Mouse (Mus musculus) lung, embryonic 16.5 days (tissue): ENCODE data around the gene Ppfia4. TPM values are rescaled to one million over a fixed set of nuclear protein-coding genes. Genes with fewer than 3 reads are reported as not detected.

Experiments used
- ATAC-seq: fragments of 200-750 bp; cut with Nextera tagmentation; 2 replicates; pipeline ENCODE4 v1.8.0; 2017; ENCODE audit warnings: low read depth, mild to moderate bottlenecking, moderate library complexity
- H3K27ac ChIP-seq: fragments of 300-500 bp; sonication (generic); 2 replicates; pipeline ENCODE4 v1.5.1; 2014; ENCODE audit warnings: mild to moderate bottlenecking, control low read depth, low read length
- H3K27me3 ChIP-seq: fragments of 300-500 bp; sonication (generic); 2 replicates; pipeline ENCODE4 v1.6.1; 2014; ENCODE audit warnings: low read depth, low read length, mixed read lengths; ENCODE audit not compliant: control insufficient read depth, insufficient read depth
- H3K36me3 ChIP-seq: fragments of 300-500 bp; sonication (generic); 2 replicates; pipeline ENCODE4 v1.6.1; 2014; ENCODE audit warnings: low read length; ENCODE audit not compliant: control insufficient read depth, insufficient read depth
- H3K4me1 ChIP-seq: fragments of 300-500 bp; sonication (generic); replicated peaks from 2 replicates; pipeline ENCODE4 v1.6.1; 2014; ENCODE audit warnings: low read length, mixed read lengths; ENCODE audit not compliant: control insufficient read depth, insufficient read depth
- H3K4me2 ChIP-seq: fragments of 300-500 bp; sonication (generic); 2 replicates; pipeline ENCODE4 v1.6.1; 2014; ENCODE audit warnings: low read depth, low read length, control low read depth
- H3K4me3 ChIP-seq: fragments of 300-500 bp; sonication (generic); 2 replicates; pipeline ENCODE4 v1.5.1; 2014; ENCODE audit warnings: mild to moderate bottlenecking, low read length, control low read depth
- H3K9ac ChIP-seq: fragments of 300-500 bp; sonication (generic); 2 replicates; pipeline ENCODE4 v1.6.1; 2014; ENCODE audit warnings: low read length, control low read depth
- H3K9me3 ChIP-seq: fragments of 300-500 bp; sonication (generic); 2 replicates; pipeline ENCODE4 v1.6.1; 2016; ENCODE audit warnings: low read length; ENCODE audit not compliant: control insufficient read depth
- WGBS: fragments of 180-500 bp; shearing (Covaris S2); extraction: QIAGEN DNeasy Blood & Tissue Kit; methylation state at CpG from one replicate; pipeline ENCODE4 v1.1.7; 2014; 5-methylcytosine and 5-hydroxymethylcytosine counted together
- polyA plus RNA-seq: library from polyadenylated mRNA; unstranded; fragments of >200 nt; fragmentation: Nextera tagmentation; extraction: Ambion mirVana; gene quantifications from 2 replicates; pipeline ENCODE4 v1.2.1, GENCODE M21; 2015

The Ppfia4 gene
- polyA plus RNA-seq, 1 experiment from 2014 or later: 2.9 TPM

DNA sequence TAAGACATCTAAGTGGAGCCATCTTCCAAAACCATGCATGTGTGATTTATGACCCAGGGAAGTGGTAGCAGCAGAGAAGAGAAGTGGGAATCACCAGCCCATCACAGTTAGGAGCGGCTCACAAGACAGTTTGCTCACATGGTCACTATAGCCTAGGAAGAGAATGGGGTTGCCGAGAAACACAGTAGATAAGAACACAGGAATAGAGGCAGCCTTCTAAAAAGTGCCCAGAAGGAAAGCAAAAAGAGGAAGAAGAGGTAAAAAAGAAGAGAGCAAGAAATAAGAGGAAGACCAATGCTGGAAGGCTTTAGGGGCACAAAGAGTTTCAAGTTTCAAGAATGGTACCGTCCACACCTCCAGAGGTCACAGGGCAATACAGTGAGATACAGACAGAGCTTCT lies 50.4 kb downstream of the Ppfia4 start:
- WGBS: 60% methylated on average over 3 of the region's 3 CpGs
- H3K4me2 ChIP-seq: no peak overlapping the region
- H3K4me1 ChIP-seq: no peaks in the 10 kb centered on the region
- H3K9ac ChIP-seq: no peak overlapping the region
- H3K27me3 ChIP-seq: no peaks in the 10 kb centered on the region
- no peak overlapping the region for H3K27ac ChIP-seq
- no peaks in the 10 kb centered on the region for H3K36me3 ChIP-seq
- H3K9me3 ChIP-seq: no peaks in the 10 kb centered on the region
- ATAC-seq: no peak
- no peak overlapping the region for H3K4me3 ChIP-seq

DNA sequence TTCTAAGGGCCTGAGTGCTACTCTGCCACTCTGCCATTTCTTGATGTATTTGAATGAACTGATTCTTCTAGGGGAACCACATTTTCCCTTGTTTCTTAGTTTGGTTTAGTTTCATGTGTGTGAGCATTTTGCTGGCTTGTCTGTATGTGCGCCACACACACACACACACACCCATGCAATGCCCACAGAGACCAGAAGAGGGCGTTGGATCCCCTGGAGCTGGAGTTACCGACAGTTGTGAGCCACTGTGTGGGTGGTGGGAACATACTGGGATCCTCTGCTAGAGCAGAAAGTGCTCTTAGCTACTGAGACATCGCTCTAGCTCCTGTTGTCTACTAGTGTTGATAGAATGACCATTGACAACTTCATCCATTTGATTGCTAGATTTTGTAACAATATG lies 51.2 kb downstream of the Ppfia4 start:
- no peaks in the 10 kb centered on the region for H3K9me3 ChIP-seq
- no peak for ATAC-seq
- no peak overlapping the region for H3K9ac ChIP-seq
- no peak overlapping the region for H3K27ac ChIP-seq
- no peaks in the 10 kb centered on the region for H3K27me3 ChIP-seq
- WGBS: 71% methylated on average over 4 of the region's 4 CpGs
- no peaks in the 10 kb centered on the region for H3K36me3 ChIP-seq
- H3K4me2 ChIP-seq: no peak overlapping the region
- no peak overlapping the region for H3K4me3 ChIP-seq
- no peaks in the 10 kb centered on the region for H3K4me1 ChIP-seq

GRCm38 (mm10) chr1:134280174-134280573 lies 52.6 kb downstream of the Ppfia4 start:
- Histone ChIP-seq H3K4me2 (no peak overlapping the region), H3K9ac (no peak overlapping the region), H3K27me3 (no peaks in the 10 kb centered on the region), H3K27ac (no peak overlapping the region), H3K36me3 (no peaks in the 10 kb centered on the region), H3K4me3 (no peak overlapping the region), H3K9me3 (no peaks in the 10 kb centered on the region), H3K4me1 (no peaks in the 10 kb centered on the region)
- ATAC-seq: no peak
- WGBS: 73% methylated on average over 5 of the region's 5 CpGs

DNA sequence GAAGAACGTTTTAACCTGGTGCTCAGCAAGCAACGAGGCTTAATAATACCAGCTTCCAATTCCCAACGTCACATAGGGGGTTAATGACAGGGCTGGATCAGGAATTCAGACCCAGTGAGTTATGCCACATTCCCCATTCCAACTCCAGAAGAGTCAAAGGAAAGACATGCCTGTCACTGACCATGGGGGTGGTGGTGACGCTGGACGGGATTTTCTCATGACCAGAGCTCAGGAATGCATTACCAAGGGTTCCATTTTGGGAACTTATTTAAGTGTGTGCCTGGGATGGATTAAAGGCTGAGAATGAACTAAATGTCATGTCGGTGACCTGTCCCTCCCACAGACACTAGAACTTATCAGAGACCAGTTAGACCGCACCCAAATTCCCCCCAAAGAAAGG lies 55.9 kb downstream of the Ppfia4 start:
- H3K4me3 ChIP-seq: no peak overlapping the region
- H3K4me2 ChIP-seq: no peak overlapping the region
- no peaks in the 10 kb centered on the region for H3K27me3 ChIP-seq
- no peaks in the 10 kb centered on the region for H3K9me3 ChIP-seq
- 67% methylated on average over 7 of the region's 7 CpGs for WGBS
- H3K27ac ChIP-seq: no peak overlapping the region
- no peak for ATAC-seq
- no peaks in the 10 kb centered on the region for H3K36me3 ChIP-seq
- no peaks in the 10 kb centered on the region for H3K4me1 ChIP-seq
- H3K9ac ChIP-seq: no peak overlapping the region

DNA sequence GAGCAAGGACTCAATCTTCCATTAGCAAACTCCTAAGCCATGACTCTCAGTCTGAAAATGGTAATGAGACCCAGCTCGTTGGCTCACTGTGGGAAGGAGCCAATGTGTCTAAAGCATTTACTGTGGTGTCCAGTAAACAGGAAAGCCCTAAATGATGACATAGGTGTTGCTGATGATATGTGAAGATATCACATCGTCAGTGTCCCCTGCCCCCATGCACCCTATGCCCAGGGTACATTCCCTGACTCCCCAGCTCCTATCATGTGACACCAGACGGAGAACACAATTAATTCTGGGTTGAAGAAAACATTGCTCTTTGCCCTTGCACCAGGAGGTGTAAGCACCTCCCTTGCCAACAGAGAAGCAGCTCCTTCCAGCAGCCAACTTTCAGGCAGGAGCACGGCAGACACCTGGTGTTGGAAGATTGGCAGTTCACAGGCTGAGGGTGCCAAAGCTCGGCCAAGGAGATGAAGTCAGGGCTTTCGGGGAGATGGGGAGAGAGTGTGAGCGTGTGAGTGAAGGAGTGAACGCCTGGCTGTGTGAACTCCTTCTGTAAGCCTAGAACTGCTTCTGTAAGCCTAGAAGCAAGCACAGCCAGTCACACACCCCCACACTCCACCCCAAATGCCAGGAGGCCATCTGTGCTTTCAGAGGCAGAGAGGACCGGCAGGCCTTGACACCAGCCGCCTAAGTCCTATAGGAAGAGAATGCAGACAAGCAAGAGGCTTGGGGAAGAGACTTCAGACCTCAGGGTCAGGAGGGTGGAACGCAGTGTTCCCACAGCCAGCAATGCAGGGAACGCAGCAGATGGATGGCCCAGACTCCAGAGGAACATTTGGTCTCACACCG lies 56.9 kb downstream of the Ppfia4 start:
- no peaks in the 10 kb centered on the region for H3K36me3 ChIP-seq
- no peak overlapping the region for H3K27ac ChIP-seq
- no peak overlapping the region for H3K4me2 ChIP-seq
- H3K4me1 ChIP-seq: no peaks in the 10 kb centered on the region
- no peak overlapping the region for H3K4me3 ChIP-seq
- peak; percentile 26 for ATAC-seq
- no peak overlapping the region for H3K9ac ChIP-seq
- no peaks in the 10 kb centered on the region for H3K9me3 ChIP-seq
- no peaks in the 10 kb centered on the region for H3K27me3 ChIP-seq
- 52% methylated on average over 13 of the region's 13 CpGs for WGBS

- Histone ChIP-seq H3K9me3 (no peaks in the 10 kb centered on the region), H3K27me3 (no peaks in the 10 kb centered on the region), H3K27ac (no peak overlapping the region), H3K4me1 (no peaks in the 10 kb centered on the region), H3K36me3 (no peaks in the 10 kb centered on the region), H3K4me2 (no peak overlapping the region), H3K9ac (no peak overlapping the region), H3K4me3 (no peak overlapping the region)
- no peak for ATAC-seq
- 79% methylated on average over 7 of the region's 7 CpGs for WGBS
Measured at GRCm38 (mm10) chr1:134274483-134274920, 58.2 kb downstream of the Ppfia4 start.

GRCm38 (mm10) chr1:134273493-134274395 lies 59.0 kb downstream of the Ppfia4 start:
- Histone ChIP-seq H3K36me3 (no peaks in the 10 kb centered on the region), H3K4me1 (no peaks in the 10 kb centered on the region), H3K27ac (no peak overlapping the region), H3K4me2 (no peak overlapping the region), H3K27me3 (no peaks in the 10 kb centered on the region), H3K9me3 (no peaks in the 10 kb centered on the region), H3K4me3 (no peak overlapping the region), H3K9ac (no peak overlapping the region; the same call in 1 of the 2 replicates)
- no peak for ATAC-seq
- 30% methylated on average over 9 of the region's 9 CpGs for WGBS

- Histone ChIP-seq H3K36me3 (no peaks in the 10 kb centered on the region), H3K9me3 (no peaks in the 10 kb centered on the region), H3K27me3 (no peaks in the 10 kb centered on the region), H3K27ac (no peak overlapping the region), H3K4me2 (no peak overlapping the region), H3K4me1 (no peaks in the 10 kb centered on the region), H3K4me3 (no peak overlapping the region), H3K9ac (no peak overlapping the region)
- WGBS: 59% methylated on average over 5 of the region's 5 CpGs
- no peak for ATAC-seq
Measured at GRCm38 (mm10) chr1:134272754-134273250, 59.9 kb downstream of the Ppfia4 start.

- no peaks in the 10 kb centered on the region for H3K9me3 ChIP-seq
- no peak overlapping the region for H3K4me2 ChIP-seq
Measured at GRCm38 (mm10) chr1:134270026-134270425, 62.7 kb downstream of the Ppfia4 start.

More at GRCm38 (mm10) chr1:134270026-134270425, 62.7 kb downstream of the Ppfia4 start:
- Histone ChIP-seq H3K36me3 (no peaks in the 10 kb centered on the region), H3K4me1 (no peaks in the 10 kb centered on the region), H3K4me3 (no peak overlapping the region), H3K27ac (no peak overlapping the region), H3K9ac (no peak overlapping the region), H3K27me3 (no peaks in the 10 kb centered on the region)
- no peak for ATAC-seq
- 76% methylated on average over 7 of the region's 7 CpGs for WGBS
